Mouse (Mus musculus) subcutaneous adipose tissue, adult 2 months (tissue): Measurements from ENCODE around the gene Pomgnt2. TPM values are rescaled to one million over a fixed set of nuclear protein-coding genes. Genes with fewer than 3 reads are reported as not detected.

Experiments used
- polyA plus RNA-seq: library from polyadenylated mRNA; depleted of rRNA; stranded (reverse); fragments of >200 nt; gene quantifications from 2 replicates; pipeline ENCODE4 v1.2.3, GENCODE M21; 2012; ENCODE audit warnings: low replicate concordance; rRNA removed

The Pomgnt2 gene
- polyA plus RNA-seq: 26.1 and 28.2 TPM in 2 replicates

GRCm38 (mm10) chr9:121997010-121997409 lies at the start of gene Pomgnt2:
Gene Pomgnt2 (minus strand): TSS chr9:121997110.

GRCm38 (mm10) chr9:121950418-121951113 lies 46.3 kb downstream of the Pomgnt2 start, which contains the start of gene Fam198a:
Gene Fam198a (plus strand): TSS chr9:121950988.

Other genes starting within 250 kb of the Pomgnt2 start
- gene Zfp651, start 237.8 kb downstream of the Pomgnt2 start, polyA plus RNA-seq: 36.5 and 71.2 TPM in 2 replicates
- not detected in 2 replicates for gene Klhl40, start 219.5 kb downstream of the Pomgnt2 start, polyA plus RNA-seq
- gene Hhatl, start 204.6 kb downstream of the Pomgnt2 start, polyA plus RNA-seq: 0.11 and 4.7 TPM in 2 replicates
- 0.40 TPM in 1 of 2 replicates, not detected in the other for gene Ccdc13, start 157.6 kb downstream of the Pomgnt2 start, polyA plus RNA-seq
- gene Higd1a, start 138.7 kb downstream of the Pomgnt2 start, polyA plus RNA-seq: 22.2 and 37.1 TPM in 2 replicates
- 4.4 and 8.6 TPM in 2 replicates for gene Ackr2, start 98.8 kb downstream of the Pomgnt2 start, polyA plus RNA-seq
- gene Cyp8b1, start 80.8 kb downstream of the Pomgnt2 start, polyA plus RNA-seq: 0.14 and 0.41 TPM in 2 replicates
- 2.0 and 8.1 TPM in 2 replicates for gene Fam198a, start 46.1 kb downstream of the Pomgnt2 start, polyA plus RNA-seq
- 86.9 and 212 TPM in 2 replicates for gene Snrk, start 120.2 kb upstream of the Pomgnt2 start, polyA plus RNA-seq